Mouse (Mus musculus): ENCODE data around the gene D7Ertd443e.

The D7Ertd443e gene

GRCm38 (mm10) chr7:134224741-134225612, 160.5 kb downstream of the D7Ertd443e start:
- DNase-seq: peak; percentile 34

DNA sequence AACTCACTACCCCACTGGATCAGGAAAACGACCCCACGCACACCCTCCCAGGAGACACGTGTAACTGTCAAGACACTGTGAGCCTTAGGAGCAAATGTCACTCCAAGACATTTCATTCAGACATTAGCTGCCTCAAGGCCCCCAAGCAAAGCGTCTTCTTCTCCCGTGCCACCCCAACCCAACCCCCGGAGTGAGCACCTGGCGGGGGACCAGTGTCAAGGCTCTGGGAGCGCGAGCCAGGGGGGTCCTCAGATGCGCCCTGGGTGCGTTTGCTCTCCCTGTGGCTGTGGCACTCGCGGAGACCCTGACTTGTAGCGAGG, 161.1 kb downstream of the D7Ertd443e start:
- DNase-seq: no peak

DNA sequence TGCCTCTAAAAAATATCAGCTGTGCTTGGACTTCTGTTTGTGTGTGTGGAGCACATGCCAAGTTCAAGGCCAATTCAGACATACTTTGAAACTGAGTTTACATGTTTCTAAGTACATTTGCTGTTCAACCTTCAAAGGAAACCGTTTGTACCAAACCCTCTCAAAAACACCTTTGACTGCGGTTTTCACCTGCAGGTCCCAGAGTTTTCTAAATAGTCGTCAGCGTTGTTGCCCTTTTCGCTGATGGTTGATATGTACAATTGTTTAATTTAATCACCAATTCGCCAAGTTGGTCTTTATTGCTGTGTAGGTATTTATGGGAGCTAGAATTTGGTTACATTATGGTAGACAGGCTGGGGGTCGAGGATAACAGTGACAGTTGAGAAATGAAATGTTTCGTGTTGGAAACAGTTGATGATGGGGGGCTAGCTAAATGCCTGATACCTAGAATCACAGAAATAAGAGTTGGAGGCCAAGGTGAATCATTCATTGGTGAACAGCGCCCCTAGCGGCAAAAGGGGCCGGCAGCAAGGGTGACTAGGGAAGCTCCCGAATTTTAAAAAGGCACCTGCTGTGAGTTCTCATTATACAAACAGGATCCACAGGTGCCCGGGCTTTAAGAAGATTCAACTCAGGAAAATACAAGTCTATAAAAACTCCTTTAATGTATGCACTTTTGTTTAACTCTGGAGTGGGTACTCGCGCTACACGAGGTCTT, 161.9 kb downstream of the D7Ertd443e start:
- DNase-seq: peak; percentile 62

Data from thymus, postnatal 25 days (tissue).